Mouse (Mus musculus) lung, postnatal 0 days (tissue): ENCODE measurements around the gene Pkn1. TPM values are rescaled to one million over a fixed set of nuclear protein-coding genes. Genes with fewer than 3 reads are reported as not detected.

Experiments
- ATAC-seq: fragments of 200-750 bp; cut with Nextera tagmentation; 2 replicates; pipeline ENCODE4 v1.8.0; 2017; ENCODE audit warnings: moderate library complexity
- DNase-seq: peaks from one replicate; pipeline ENCODE4 v3.0.0-alpha.2; 2016; ENCODE audit warnings: low spot score
- H3K27ac ChIP-seq: fragments of 300-500 bp; sonication (generic); 2 replicates; pipeline ENCODE4 v1.5.1; 2014; ENCODE audit warnings: antibody characterized with exemption, mild to moderate bottlenecking, low read length, mixed read lengths
- H3K27me3 ChIP-seq: fragments of 300-500 bp; sonication (generic); replicated peaks from 2 replicates; pipeline ENCODE4 v1.6.1; 2014; ENCODE audit warnings: low read length, mixed read lengths; ENCODE audit not compliant: insufficient read depth
- H3K36me3 ChIP-seq: fragments of 300-500 bp; sonication (generic); 2 replicates; pipeline ENCODE4 v1.6.1; 2014; ENCODE audit warnings: low read length, mixed read lengths; ENCODE audit not compliant: insufficient read depth
- H3K4me1 ChIP-seq: fragments of 300-500 bp; sonication (generic); 2 replicates; pipeline ENCODE4 v1.6.1; 2014; ENCODE audit warnings: antibody characterized with exemption, low read depth, low read length, mixed read lengths; ENCODE audit not compliant: insufficient read depth
- H3K4me2 ChIP-seq: fragments of 300-500 bp; sonication (generic); replicated peaks from 2 replicates; pipeline ENCODE4 v1.6.1; 2014; ENCODE audit warnings: low read depth, mild to moderate bottlenecking, low read length, moderate library complexity, mixed read lengths
- H3K4me3 ChIP-seq: fragments of 300-500 bp; sonication (generic); 2 replicates; pipeline ENCODE4 v1.5.1; 2014; ENCODE audit warnings: low read depth, low read length
- H3K9ac ChIP-seq: fragments of 300-500 bp; sonication (generic); replicated peaks from 2 replicates; pipeline ENCODE4 v1.6.1; 2014; ENCODE audit warnings: low read depth, mild to moderate bottlenecking
- H3K9me3 ChIP-seq: fragments of 300-500 bp; sonication (generic); 2 replicates; pipeline ENCODE4 v1.6.1; 2016; ENCODE audit warnings: low read length, mixed read lengths
- CTCF ChIP-seq: IDR thresholded peaks from 2 replicates; pipeline ENCODE4 v1.5.1; 2016; ENCODE audit warnings: antibody characterized with exemption, mild to moderate bottlenecking
- EP300 ChIP-seq: IDR thresholded peaks from 2 replicates; pipeline ENCODE4 v1.6.1; 2016; ENCODE audit warnings: antibody characterized with exemption, mild to moderate bottlenecking, control low read depth
- WGBS: fragments of 180-500 bp; shearing (Covaris S2); extraction: QIAGEN DNeasy Blood & Tissue Kit; methylation state at CpG from one replicate; pipeline ENCODE4 v1.1.7; 2014; 5-methylcytosine and 5-hydroxymethylcytosine counted together
- polyA plus RNA-seq: library from polyadenylated mRNA; unstranded; fragments of >200 nt; fragmentation: Nextera tagmentation; extraction: Ambion mirVana; gene quantifications from 2 replicates; pipeline ENCODE4 v1.2.1, GENCODE M21; 2015

The Pkn1 gene
- polyA plus RNA-seq, 1 experiment from 2014 or later: 32.2 TPM

DNA sequence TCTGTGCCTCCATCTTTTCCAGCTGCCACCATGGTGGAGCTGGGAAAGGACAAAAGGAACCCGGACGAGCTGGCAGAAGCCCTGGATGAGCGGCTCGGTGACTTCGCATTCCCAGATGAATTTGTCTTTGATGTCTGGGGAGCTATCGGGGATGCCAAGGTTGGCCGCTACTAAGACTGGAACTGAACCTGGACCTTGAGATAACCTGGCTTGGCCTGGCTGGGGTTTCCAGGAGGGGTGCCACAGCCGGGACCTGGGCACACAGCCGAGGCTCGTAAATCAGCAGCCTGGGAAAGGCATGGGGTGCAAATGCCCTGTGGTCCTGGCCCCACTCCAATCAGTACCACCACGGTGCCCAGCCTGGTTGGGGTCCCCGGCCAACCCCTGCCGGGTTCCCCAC lies 34.9 kb downstream of the Pkn1 start:
- Histone ChIP-seq H3K27ac (no peak overlapping the region), H3K4me3 (no peak overlapping the region), H3K9ac (no peak overlapping the region), H3K27me3 (no peaks in the 10 kb centered on the region), H3K4me2 (no peak overlapping the region), H3K9me3 (no peaks in the 10 kb centered on the region), H3K36me3 (no peaks in the 10 kb centered on the region), H3K4me1 (peaks cover 42% of the 10 kb centered on the region)
- DNase-seq (no peak), ATAC-seq (no peak)
- no peak for TF ChIP-seq CTCF
- TF ChIP-seq EP300: no peak
- WGBS: 91% methylated on average over 13 of the region's 13 CpGs

DNA sequence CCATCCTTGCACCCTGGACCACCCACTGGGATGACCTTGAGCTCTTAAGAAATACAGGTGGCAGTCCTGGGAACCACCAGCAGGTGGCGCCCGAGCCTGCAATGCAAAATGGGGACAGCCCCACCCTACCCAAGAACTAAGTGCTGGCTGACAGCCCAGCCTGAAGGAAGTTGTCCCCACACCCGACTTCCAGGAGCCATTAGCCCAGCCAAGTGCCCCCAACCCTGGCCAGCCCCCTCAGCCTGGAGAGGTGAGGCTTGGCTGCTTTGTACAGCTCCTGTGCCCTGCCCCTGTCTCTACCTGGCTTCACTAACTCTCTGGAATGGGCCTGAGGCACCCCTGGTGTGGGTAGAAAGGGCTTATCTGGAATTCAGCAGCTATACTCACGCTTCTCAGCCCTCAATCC lies 36.6 kb downstream of the Pkn1 start:
- WGBS: 8% methylated on average over 4 of the region's 4 CpGs
- no peaks in the 10 kb centered on the region for H3K36me3 ChIP-seq
- H3K9me3 ChIP-seq: no peaks in the 10 kb centered on the region
- no peak overlapping the region for H3K9ac ChIP-seq
- H3K27ac ChIP-seq: peak overlapping the region; percentile 80
- TF ChIP-seq CTCF (peak; percentile 99), EP300 (peak; percentile 51)
- no peaks in the 10 kb centered on the region for H3K27me3 ChIP-seq
- ATAC-seq (peak; percentile 75), DNase-seq (peak; percentile 97)
- H3K4me1 ChIP-seq: peaks cover 34% of the 10 kb centered on the region
- no peak overlapping the region for H3K4me3 ChIP-seq
- H3K4me2 ChIP-seq: peak overlapping the region; percentile 27

DNA sequence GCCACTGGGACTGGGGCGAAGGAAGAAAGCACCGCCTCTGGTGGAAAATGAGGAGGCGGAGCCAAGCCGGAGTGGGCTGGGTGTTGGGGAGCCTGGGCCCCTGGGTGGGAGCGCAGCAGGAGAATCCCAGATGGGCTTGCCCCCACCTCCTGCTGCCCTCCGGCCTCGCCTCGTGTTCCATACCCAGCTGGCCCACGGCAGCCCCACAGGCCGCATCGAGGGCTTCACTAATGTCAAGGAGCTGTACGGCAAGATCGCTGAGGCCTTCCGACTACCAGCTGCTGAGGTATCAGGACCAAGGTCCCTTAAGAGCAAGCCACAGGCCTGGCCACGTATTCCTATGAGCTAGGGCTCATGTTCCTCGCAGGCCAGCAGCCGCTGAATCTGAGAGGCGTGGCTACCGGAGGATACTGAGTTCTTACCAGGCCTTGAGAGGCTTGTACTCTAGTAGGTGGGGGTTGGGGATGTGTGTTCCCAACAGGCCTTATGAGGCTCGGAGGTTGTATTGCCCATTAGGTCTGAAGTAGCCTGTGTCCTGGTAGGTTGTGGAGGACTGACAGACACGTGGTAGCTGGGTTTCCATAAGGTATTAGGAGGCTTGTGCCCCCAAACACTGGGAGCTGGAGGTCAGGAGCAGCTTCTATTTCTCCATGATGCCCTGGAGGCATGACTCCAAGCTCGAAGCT lies 37.8 kb downstream of the Pkn1 start:
- Histone ChIP-seq H3K36me3 (no peaks in the 10 kb centered on the region), H3K9me3 (no peaks in the 10 kb centered on the region), H3K27ac (peak overlapping the region; percentile 52; the same call in 1 of the 2 replicates), H3K27me3 (no peaks in the 10 kb centered on the region), H3K4me1 (peaks cover 21% of the 10 kb centered on the region; the same call in 1 of the 2 replicates), H3K4me3 (no peak overlapping the region), H3K4me2 (peak overlapping the region; percentile 43), H3K9ac (peak overlapping the region; percentile 23; the same call in 1 of the 2 replicates)
- DNase-seq (peak; percentile 72), ATAC-seq (no peak)
- TF ChIP-seq EP300 (no peak), CTCF (no peak)
- 22% methylated on average over 22 of the region's 22 CpGs for WGBS

DNA sequence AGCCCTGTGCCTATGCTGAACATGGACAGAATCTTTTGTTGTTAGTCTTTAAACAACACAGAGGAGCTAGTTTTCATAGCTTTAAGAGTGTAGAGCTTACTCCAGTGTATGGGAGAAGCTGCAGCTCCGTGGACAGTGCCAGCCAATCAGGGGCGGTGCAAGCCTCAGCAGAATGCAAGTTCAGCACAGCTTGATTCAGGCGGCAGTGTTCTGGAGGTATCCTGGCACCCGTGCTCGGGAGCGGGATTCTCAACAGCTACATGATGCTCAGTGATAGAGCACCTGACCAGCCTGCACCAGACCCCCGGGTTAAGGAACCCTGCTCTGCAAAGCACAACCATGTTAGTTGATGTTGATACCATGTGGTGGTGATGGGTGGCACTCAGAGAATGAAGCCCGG lies 38.4 kb downstream of the Pkn1 start:
- ATAC-seq (no peak), DNase-seq (no peak)
- H3K4me1 ChIP-seq: peaks cover 21% of the 10 kb centered on the region; the same call in 1 of the 2 replicates

DNA sequence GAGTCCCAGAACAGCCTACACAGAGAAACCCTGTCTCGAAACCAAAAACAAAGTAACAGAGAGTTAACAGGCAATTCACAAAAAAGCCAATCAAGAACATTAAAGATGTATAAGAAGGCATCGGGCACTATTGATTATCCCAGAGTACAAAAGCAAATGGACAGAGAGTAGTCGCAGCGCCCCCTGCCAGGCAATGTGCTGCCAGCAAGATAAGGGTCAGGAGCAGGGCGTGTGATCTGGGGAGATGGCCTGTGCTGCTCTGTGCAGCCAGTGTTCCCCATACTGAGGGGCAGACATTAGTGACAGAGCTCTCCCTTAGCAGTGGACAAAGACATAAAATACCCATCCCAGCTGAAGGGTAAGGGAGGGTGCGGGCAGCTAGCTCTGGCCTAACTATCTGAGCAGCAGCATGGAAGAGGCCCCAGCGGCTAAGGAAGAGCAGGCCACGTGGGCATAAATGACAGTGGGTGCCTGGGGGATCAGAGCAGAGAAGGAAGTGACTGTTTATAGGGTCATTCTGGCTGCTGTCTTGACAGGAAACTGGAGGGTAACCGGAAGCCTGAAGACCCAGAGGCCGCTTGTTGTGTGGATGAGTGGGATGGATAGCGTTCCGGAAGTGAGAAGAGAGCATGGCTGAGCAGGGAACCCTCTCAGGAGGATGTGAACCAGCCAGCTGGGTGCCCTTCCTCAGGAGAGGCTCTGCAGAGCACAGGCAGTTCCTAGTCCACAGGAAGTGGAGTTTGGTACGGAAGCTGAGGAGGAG lies 42.3 kb downstream of the Pkn1 start:
- Histone ChIP-seq H3K36me3 (no peaks in the 10 kb centered on the region), H3K4me1 (peaks cover 19% of the 10 kb centered on the region; the same call in 1 of the 2 replicates), H3K27ac (peak overlapping the region; percentile 17), H3K27me3 (no peaks in the 10 kb centered on the region), H3K9me3 (no peaks in the 10 kb centered on the region), H3K4me2 (no peak overlapping the region), H3K9ac (no peak overlapping the region), H3K4me3 (no peak overlapping the region)
- WGBS: 59% methylated on average over 13 of the region's 13 CpGs
- TF ChIP-seq EP300 (peak; percentile 71; the same call in 1 of the 2 replicates), CTCF (peak; percentile 67)
- ATAC-seq: peak; percentile 47
- peak; percentile 81 for DNase-seq

More for the DNA sequence above, 38.4 kb downstream of the Pkn1 start:
- Histone ChIP-seq H3K4me2 (peak overlapping the region; percentile 43; the same call in 1 of the 2 replicates), H3K27ac (no peak overlapping the region), H3K27me3 (no peaks in the 10 kb centered on the region), H3K9ac (peak overlapping the region; percentile 23; the same call in 1 of the 2 replicates), H3K9me3 (no peaks in the 10 kb centered on the region), H3K4me3 (no peak overlapping the region), H3K36me3 (no peaks in the 10 kb centered on the region)
- TF ChIP-seq CTCF (no peak), EP300 (no peak)
- WGBS: 18% methylated on average over 8 of the region's 8 CpGs

DNA sequence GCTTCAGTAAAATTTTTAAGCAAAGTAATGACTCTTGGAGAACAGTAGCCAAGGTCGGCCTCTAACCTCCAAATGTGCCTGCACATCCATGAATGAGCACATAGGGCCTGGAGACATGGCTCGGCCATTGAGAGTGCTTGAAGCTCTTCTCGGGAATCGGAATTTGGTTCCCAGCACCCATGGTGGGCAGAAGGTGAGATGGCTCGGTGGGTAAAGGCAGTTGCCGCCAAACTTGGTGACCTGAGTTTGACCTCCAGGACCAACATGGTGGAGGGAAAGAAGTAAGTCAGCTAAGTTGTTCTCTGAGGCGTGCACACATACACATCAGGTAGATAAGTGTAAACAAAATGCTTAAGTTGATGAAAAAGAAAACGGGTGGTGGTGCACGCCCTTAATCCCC lies 42.9 kb downstream of the Pkn1 start:
- ATAC-seq (no peak), DNase-seq (no peak)
- H3K27ac ChIP-seq: no peak overlapping the region
- no peaks in the 10 kb centered on the region for H3K9me3 ChIP-seq
- WGBS: 86% methylated on average over 9 of the region's 9 CpGs
- H3K4me1 ChIP-seq: peaks cover 15% of the 10 kb centered on the region; the same call in 1 of the 2 replicates
- H3K27me3 ChIP-seq: no peaks in the 10 kb centered on the region
- no peaks in the 10 kb centered on the region for H3K36me3 ChIP-seq
- no peak overlapping the region for H3K9ac ChIP-seq
- H3K4me2 ChIP-seq: no peak overlapping the region
- no peak overlapping the region for H3K4me3 ChIP-seq
- TF ChIP-seq CTCF (no peak), EP300 (no peak)
